Mouse (Mus musculus) spleen, adult 12 weeks (tissue): ENCODE results near the gene Ldb2.

Experiments used
- DNase-seq: peaks from one replicate; pipeline ENCODE4 v3.0.0; 2022; ENCODE audit warnings: low spot score

The Ldb2 gene

DNA sequence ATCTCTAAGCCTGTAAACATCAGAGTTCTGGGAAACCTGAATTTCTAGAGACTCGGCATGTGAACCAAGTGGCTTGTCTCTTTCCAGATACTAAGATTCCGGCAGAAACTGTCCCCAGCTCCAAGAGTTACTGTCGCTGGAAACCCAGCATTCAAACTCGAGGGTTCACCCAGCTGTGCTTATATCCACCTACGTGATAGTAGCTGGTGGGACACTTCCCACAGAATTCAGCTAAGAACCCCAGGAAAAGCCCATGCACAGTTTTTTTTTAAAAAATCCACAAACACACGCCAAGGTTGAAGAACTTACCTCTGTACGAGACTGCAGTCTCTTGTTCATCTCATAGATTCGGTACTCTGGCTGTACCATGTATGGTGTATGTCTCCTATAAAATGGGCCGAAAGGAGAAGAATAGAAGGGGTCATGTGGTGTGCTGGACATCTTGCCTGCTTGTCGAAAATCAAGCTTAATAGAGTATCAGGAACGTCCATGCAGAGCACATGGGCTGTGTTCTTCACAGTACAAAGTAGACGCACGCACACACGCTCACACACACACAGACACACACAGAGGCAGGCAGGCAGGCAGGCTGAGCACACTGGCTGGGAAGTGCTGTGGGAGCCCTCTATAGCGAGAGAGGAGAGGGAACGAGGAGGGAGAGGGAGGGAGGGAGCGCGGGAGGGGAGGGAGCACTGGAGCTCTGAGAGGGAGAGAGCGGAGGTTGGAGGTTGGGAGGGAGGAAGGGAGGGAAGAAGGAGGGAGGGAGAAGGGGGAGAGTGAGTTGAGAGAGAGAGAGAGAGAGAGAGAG, at the start of gene Ldb2:
Gene Ldb2, minus strand, starts transcription at position 628 of the 808 bp plus-strand sequence.
- DNase-seq, result no peak

GRCm38 (mm10) chr5:44831287-44831686, 31.8 kb upstream of the Ldb2 start:
- DNase-seq, result no peak

GRCm38 (mm10) chr5:44815506-44815905, 16.0 kb upstream of the Ldb2 start:
- no peak for DNase-seq

GRCm38 (mm10) chr5:44805960-44806359, 6.5 kb upstream of the Ldb2 start:
- DNase-seq, result no peak

- DNase-seq, result no peak
Observed at GRCm38 (mm10) chr5:44801100-44801499, 1.6 kb upstream of the Ldb2 start.

DNA sequence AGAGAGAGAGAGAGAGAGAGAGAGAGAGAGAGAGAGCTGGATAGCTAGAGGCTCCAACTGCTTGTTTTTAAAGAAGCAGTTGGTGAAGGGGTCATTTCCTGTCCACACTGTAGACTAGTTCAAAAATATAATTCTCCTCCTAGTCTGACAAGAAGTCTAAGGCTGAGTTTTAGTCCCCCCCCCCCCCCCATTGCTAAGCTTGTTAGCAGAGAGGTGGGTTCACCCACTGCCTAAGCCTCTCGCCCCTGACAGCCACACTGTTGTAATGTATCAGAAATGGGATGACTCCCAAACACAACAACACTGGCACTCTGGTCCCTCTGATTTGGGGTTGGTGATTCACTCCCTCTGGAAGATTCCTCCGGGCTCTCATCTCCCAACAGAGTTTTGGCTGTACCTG, 381 bp upstream of the Ldb2 start:
- no peak for DNase-seq

DNA sequence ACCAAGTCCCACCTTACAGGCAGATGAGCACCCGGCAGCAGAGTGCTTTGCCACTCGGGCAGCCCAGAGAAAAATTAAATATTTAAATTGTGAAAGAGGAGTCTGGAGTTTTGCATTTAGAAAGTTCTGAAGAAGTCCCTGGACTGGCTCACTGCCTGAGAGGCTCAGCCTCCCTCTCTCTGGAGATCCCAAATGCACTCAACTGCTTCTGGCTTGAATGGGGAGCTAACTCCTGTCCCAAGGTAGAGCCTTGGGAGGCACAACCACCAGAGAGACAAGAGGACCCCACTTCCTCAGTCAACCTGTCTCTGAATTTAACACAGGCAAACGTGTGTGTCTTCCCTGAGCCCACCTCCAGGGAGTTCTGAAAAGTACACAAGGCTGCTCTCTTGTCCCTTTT, 987 bp downstream of the Ldb2 start:
- no peak for DNase-seq

- no peak for DNase-seq
Observed at GRCm38 (mm10) chr5:44798056-44798455, 1.4 kb downstream of the Ldb2 start.

- no peak for DNase-seq
Observed at GRCm38 (mm10) chr5:44784591-44784990, 14.9 kb downstream of the Ldb2 start.

DNA sequence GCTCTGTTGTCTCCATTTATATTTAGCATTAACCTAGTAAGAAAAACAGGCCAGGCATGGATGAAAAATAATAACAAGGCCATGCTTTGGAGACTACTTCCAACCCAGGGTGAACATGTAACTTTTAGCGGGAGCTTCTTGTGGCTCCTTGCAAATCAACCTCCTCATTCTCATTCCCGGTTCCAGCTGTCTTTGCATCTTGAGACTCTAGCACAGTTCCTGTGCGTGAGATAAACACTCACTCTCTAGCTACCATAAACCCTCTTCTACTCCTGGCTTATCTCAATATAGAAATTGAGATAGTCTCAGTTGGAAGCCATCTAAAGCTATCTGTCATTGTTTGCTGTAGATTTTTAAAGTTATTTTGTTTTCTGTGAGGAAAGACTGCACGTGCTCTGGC, 20.1 kb downstream of the Ldb2 start:
- no peak for DNase-seq

GRCm38 (mm10) chr5:44768472-44768871, 31.0 kb downstream of the Ldb2 start:
- no peak for DNase-seq

GRCm38 (mm10) chr5:44764911-44765310, 34.6 kb downstream of the Ldb2 start:
- DNase-seq, result no peak

DNA sequence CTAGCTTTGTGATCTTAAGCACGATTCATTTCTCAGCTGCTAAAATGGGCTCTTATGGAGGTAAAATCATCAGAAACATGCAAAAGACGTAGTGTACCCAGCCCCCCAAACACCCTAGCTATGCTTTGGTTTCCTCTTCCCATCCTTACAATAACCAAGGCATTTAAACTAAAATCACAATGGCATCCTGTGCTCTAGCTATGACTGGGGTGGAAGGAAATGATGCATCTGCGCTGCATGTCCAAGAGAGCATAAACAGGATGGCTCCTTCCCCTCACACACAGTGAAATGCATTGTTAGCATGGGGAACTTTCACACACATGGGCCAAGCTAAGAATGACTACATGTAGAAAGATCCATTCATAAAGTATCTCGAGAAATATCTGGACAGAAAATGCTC, 40.3 kb downstream of the Ldb2 start:
- no peak for DNase-seq

DNA sequence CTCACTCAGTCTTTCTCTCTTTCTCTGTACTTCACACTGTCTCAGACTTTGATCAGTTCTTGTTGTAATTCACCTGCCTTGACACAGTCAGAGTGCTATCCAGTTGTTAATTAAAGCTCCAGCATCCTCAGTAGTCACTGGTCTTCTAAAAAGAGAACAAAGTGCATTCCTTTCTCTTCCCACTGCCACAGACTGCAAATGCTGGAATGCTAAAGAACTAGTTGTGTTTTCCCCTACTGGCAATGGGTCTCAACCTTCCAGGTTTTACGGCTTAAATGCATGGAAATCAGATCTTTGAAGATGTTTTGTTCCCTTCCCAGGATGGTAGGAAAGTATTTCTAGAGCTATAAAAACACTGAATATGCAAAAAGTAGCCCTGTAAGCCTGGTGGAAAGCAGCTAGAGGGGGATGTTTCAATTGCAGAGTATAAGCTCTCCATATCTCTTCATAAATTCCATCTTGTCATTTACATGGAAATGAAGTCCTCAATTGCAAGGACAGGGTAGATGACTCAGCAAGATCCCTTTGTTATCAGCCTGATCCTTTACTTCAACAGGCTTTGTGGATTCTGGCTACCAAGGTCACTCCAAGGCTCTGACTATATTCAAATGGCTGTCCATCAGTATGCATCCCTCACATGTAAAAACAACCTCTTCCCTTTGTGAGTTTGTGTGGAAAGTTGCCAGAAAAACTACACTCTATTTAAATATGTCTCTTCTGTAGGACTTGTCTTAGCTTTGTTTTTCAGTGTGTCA, 45.1 kb downstream of the Ldb2 start:
- DNase-seq, result no peak

- DNase-seq, result no peak
Observed at GRCm38 (mm10) chr5:44745706-44746105, 53.8 kb downstream of the Ldb2 start.

DNA sequence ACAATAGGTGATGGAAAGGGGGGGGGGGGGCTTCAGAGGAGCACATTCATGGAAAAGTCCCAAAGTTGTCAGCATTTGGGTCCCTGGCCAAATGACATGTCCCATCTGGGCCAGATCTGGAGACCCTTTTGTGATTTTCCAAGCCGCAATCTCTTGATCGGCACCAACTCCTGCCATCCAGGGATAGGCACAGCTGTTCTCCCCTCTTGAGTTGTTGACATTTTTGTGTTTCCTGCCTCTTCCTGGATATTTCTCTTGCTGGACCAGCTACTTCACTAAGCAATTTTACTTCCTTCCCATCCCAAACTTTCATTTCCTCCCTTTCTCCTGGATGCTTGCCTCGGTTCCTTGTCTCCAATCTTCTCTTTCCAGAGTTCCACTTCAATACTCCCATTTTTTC, 63.1 kb downstream of the Ldb2 start:
- no peak for DNase-seq

DNA sequence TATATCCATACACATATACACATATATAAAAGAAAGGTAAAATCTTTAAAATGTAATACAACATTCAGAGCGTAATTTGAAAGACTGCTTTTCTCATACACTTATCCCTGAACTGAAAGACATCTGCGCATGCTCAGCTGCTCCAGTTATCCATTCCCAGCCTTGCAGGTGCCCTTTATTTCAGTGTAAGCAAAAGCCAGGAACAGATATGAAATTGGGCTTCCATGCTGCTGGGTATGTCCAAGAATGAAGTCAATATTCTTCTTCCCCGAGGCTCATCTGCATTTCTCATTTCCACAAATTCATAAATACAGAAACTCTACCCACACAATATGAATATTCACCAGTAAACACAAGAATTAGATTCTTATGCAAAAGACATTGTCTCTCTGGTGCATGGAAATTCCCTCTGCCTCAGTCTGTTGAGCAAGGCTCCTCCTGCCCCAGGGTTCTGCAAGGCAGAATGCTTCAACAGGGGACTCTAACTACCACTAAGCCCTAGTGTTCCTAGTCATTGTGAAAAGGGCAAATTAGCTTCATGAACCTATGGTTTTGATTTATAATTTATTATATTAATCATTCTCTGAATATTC, 65.3 kb downstream of the Ldb2 start:
- no peak for DNase-seq

GRCm38 (mm10) chr5:44729646-44730310, 69.7 kb downstream of the Ldb2 start:
- no peak for DNase-seq

- DNase-seq, result no peak
Observed at GRCm38 (mm10) chr5:44727995-44728394, 71.5 kb downstream of the Ldb2 start.

GRCm38 (mm10) chr5:44726546-44727476, 72.7 kb downstream of the Ldb2 start:
- DNase-seq, result no peak

DNA sequence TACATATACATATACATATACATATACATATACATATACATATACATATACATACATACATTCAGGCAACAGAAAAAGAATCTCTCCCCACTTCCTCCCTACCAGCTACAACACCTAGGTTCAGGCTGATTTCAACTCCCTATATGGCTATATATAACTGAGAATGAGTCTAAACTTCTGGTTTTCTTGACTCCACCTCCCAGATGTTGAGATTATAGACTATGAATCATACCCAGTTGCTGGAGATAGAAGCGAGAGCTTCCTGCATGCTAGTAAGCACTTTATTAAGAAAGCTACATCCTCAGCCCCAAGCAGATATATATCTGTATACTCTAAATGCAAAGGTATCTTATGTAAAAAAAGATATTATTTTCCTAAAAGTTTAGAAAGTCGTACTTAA, 74.0 kb downstream of the Ldb2 start:
- no peak for DNase-seq
